Comparison of ENCODE assay signal across 34 mouse cellular contexts in genomic region chr4:7347317-7347716, GRCm38 (mm10).
"Had no signal": no experiment of that assay in that cellular context is flagged by ENCODE, and none has a peak within 500 bp of the region (broad histone marks: within the 10 kb centered on the region; RNA-seq: fewer than 3 reads in every experiment).

No protein-coding gene starts in this region.

- DNase-seq: heart, postnatal 10 days; heart, postnatal 14 days; heart, postnatal 36 days; heart, postnatal 4 days; kidney, adult 11 months; kidney, adult 18-20 months; kidney, adult 2 months; kidney, adult 8-10 months; kidney, adult 9 months; kidney, postnatal 10 days; kidney, postnatal 14 days; kidney, postnatal 25 days; kidney, postnatal 4 days; layer of hippocampus, adult 9-11 months; layer of hippocampus, postnatal 36 days had no signal

- H3K4me1 ChIP-seq: heart, embryonic 10.5 days; heart, embryonic 12.5 days; heart, embryonic 13.5 days; heart, embryonic 15.5 days; hindbrain, embryonic 10.5 days; hindbrain, embryonic 12.5 days; hindbrain, embryonic 13.5 days; hindbrain, embryonic 15.5 days; intestine, embryonic 15.5 days; kidney, embryonic 15.5 days had no signal

- H3K27ac ChIP-seq: heart, embryonic 10.5 days; heart, embryonic 13.5 days; heart, embryonic 15.5 days; hindbrain, embryonic 10.5 days; hindbrain, embryonic 12.5 days; hindbrain, embryonic 13.5 days; hindbrain, embryonic 14.5 days; hindbrain, embryonic 15.5 days; hindbrain, postnatal 0 days; intestine, embryonic 15.5 days; kidney, embryonic 15.5 days; layer of hippocampus, adult 2 months; left cerebral cortex, adult 2 months had no signal

- ATAC-seq: hindbrain, embryonic 16.5 days; hindbrain, postnatal 0 days; inflammation-experienced regulatory T-cells, adult 6 months; intestine, embryonic 15.5 days; intestine, embryonic 16.5 days; intestine, postnatal 0 days had no signal

- H3K9me3 ChIP-seq: heart, embryonic 10.5 days; heart, embryonic 12.5 days; heart, embryonic 13.5 days; heart, embryonic 15.5 days; hindbrain, embryonic 10.5 days; hindbrain, embryonic 12.5 days; hindbrain, embryonic 13.5 days; hindbrain, embryonic 15.5 days; intestine, embryonic 15.5 days; kidney, embryonic 15.5 days had no signal

- H3K27me3 ChIP-seq: heart, embryonic 12.5 days; heart, embryonic 13.5 days; heart, embryonic 15.5 days; hindbrain, embryonic 12.5 days; hindbrain, embryonic 13.5 days; hindbrain, embryonic 15.5 days; intestine, embryonic 15.5 days; kidney, embryonic 15.5 days had no signal

- H3K9ac ChIP-seq: heart, embryonic 12.5 days; heart, embryonic 13.5 days; heart, embryonic 15.5 days; hindbrain, embryonic 12.5 days; hindbrain, embryonic 13.5 days; hindbrain, embryonic 14.5 days; hindbrain, embryonic 15.5 days; intestine, embryonic 15.5 days; kidney, embryonic 15.5 days had no signal

- H3K4me3 ChIP-seq: heart, embryonic 10.5 days; heart, embryonic 12.5 days; heart, embryonic 13.5 days; heart, embryonic 15.5 days; hindbrain, embryonic 10.5 days; hindbrain, embryonic 12.5 days; hindbrain, embryonic 13.5 days; hindbrain, embryonic 15.5 days; intestine, embryonic 15.5 days; kidney, embryonic 15.5 days; layer of hippocampus, adult 2 months; left cerebral cortex, adult 2 months had no signal

- H3K4me2 ChIP-seq: heart, embryonic 11.5 days; heart, embryonic 12.5 days; heart, embryonic 13.5 days; heart, embryonic 15.5 days; hindbrain, embryonic 12.5 days; hindbrain, embryonic 13.5 days; hindbrain, embryonic 14.5 days; hindbrain, embryonic 15.5 days; intestine, embryonic 15.5 days; kidney, embryonic 15.5 days had no signal

- H3K36me3 ChIP-seq: heart, embryonic 10.5 days; heart, embryonic 12.5 days; heart, embryonic 13.5 days; heart, embryonic 15.5 days; hindbrain, embryonic 10.5 days; hindbrain, embryonic 12.5 days; hindbrain, embryonic 13.5 days; hindbrain, embryonic 15.5 days; intestine, embryonic 15.5 days; kidney, embryonic 15.5 days had no signal
